Mouse (Mus musculus): ENCODE measurements around the gene Mettl1. TPM values are rescaled to one million over a fixed set of nuclear protein-coding genes. Genes with fewer than 3 reads are reported as not detected.
A peak's percentile ranks its signal among the peaks of the same experiment; 100 is the strongest.

Gene Mettl1
- polyA plus RNA-seq, 1 experiment from 2014 or later, result 58.6 TPM

DNA sequence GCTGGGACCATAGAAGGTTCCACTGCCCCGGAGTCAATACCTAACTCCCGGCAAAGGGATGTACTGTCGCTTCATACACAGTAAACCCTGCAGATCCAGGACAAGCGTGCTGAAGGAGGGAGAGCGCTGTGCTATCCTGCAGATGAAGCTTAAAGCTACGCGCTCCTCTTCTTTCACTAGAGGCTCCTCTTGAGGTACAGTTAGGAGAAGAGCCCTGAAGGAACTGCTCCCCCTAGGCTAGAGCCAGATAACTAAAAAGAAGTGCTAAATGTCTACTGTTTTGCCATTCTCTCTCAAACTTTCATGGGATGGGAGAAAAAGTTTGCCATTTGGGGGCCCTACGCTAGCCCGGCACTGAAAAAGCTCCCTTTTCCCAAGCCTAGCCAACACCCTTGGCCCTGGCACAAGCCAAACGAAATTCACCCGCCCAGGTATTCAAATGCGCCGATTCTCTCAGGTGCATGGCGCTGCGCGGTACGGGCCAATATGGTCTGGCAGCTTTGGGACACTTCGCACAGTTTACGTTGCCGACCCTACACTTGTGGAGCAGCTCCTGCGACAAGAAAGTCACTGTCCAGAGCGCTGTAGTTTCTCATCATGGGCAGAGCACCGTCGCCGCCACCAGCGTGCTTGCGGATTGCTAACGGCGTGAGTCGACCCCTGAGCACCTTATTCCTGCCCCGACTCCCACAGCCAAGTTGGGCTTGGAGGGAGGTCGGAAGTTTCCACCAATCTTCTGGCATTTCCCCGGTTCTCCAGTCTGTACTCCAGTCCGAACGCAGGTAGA, 7.6 kb downstream of the Mettl1 start:
- H3K27me3 ChIP-seq, result peaks cover 58% of the 10 kb centered on the region
- ATAC-seq (ENCODE audit: insufficient number of reproducible peaks, low FRiP score, low TSS enrichment, low read depth), result no peak
- H3K4me1 ChIP-seq, result peaks cover 33% of the 10 kb centered on the region
- WGBS, result 4% methylated on average over 35 of the region's 35 CpGs
- H3K27ac ChIP-seq, result no peak overlapping the region
- H3K36me3 ChIP-seq, result peaks cover 23% of the 10 kb centered on the region
- H3K9ac ChIP-seq, result 0 out of 2 replicates have a peak overlapping the region, but pooled peaks have one; percentile 5
- peak overlapping the region; percentile 25 for H3K4me2 ChIP-seq
- peak overlapping the region; percentile 17 for H3K4me3 ChIP-seq
- no peaks in the 10 kb centered on the region for H3K9me3 ChIP-seq

DNA sequence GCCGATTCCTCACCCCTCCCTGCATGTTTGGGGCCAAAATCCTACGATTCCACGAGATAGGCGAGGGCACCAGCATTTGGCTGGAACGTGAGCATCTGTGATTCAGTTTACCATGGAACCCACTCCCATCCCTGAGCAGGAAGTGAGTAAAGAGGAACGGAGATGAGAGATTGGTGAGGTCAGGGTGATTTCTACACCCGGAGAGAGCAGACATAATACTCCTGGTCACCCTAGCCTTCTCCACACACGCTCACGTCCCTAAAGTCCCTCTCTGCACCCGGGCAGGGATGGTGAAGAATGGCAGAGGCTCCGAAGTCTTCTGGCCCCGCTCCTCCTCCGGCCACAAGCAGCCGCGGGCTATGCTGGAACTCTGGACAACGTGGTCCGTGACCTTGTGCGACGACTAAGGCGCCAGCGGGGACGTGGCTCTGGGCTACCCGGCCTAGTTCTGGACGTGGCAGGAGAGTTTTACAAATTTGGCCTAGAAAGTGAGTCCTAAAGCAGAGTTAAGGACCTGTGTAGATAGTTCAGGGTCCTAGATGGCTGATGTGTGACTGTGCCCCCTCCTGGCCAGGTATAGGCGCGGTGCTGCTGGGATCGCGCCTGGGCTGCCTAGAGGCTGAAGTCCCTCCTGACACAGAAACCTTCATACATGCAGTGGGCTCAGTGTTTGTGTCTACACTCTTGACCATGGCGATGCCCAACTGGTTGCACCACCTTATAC, 8.3 kb downstream of the Mettl1 start:
- peaks cover 58% of the 10 kb centered on the region for H3K27me3 ChIP-seq
- H3K4me1 ChIP-seq, result peaks cover 33% of the 10 kb centered on the region
- 2% methylated on average over 29 of the region's 29 CpGs for WGBS
- H3K4me3 ChIP-seq, result peak overlapping the region; percentile 17
- peak overlapping the region; percentile 25 for H3K4me2 ChIP-seq
- H3K9me3 ChIP-seq, result no peaks in the 10 kb centered on the region
- ATAC-seq (ENCODE audit: insufficient number of reproducible peaks, low FRiP score, low TSS enrichment, low read depth), result no peak
- peaks cover 22% of the 10 kb centered on the region for H3K36me3 ChIP-seq
- H3K9ac ChIP-seq, result 0 out of 2 replicates have a peak overlapping the region, but pooled peaks have one; percentile 5
- H3K27ac ChIP-seq, result no peak overlapping the region

DNA sequence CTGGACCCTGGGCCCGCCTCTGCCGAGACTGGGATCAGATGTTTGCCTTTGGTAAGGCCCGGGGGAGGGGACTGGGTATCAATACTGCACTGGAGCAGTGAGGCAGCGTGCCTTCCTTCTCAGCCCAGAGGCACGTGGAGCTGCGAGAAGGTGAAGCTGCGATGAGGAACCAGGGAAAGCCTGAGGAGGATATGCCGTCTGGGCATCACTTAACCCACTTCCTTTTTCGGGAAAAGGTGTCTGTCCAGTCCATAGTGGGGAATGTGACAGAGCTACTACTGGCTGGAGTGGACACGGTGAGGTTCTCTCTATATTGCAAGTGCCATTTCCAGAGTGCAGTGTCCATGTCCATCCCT, 8.9 kb downstream of the Mettl1 start:
- Histone ChIP-seq H3K4me3 (peak overlapping the region; percentile 17; the same call in 1 of the 2 replicates), H3K9me3 (no peaks in the 10 kb centered on the region), H3K4me1 (peaks cover 33% of the 10 kb centered on the region), H3K4me2 (no peak overlapping the region), H3K36me3 (peaks cover 19% of the 10 kb centered on the region), H3K27me3 (peaks cover 58% of the 10 kb centered on the region), H3K27ac (no peak overlapping the region), H3K9ac (no peak overlapping the region)
- no peak for ATAC-seq (ENCODE audit: insufficient number of reproducible peaks, low FRiP score, low TSS enrichment, low read depth)
- WGBS, result 18% methylated on average over 10 of the region's 10 CpGs

DNA sequence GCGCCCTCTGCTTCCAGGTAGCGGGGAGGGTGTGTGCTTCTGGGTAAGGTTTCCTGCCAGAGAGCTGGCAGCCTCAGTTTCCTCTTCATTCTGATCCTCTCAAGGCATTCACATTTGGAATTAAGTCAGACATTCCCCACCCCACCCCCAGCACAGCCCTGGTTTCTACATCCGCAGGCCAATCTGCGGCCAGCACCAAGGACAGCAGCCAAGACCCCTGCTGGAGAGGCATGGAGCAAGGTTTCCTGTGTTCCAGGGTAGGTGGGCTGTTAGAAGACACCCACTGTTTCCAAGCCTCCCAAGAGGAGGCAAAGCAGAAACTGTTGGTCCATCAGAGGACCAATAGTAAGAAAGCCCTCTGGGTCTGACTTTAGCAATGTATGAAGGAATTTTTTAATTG, 13.4 kb downstream of the Mettl1 start:
- Histone ChIP-seq H3K4me1 (peaks cover 31% of the 10 kb centered on the region), H3K36me3 (peaks cover 32% of the 10 kb centered on the region), H3K9me3 (no peaks in the 10 kb centered on the region), H3K4me3 (no peak overlapping the region), H3K4me2 (no peak overlapping the region), H3K27me3 (peaks cover 31% of the 10 kb centered on the region), H3K27ac (no peak overlapping the region), H3K9ac (no peak overlapping the region)
- no peak for ATAC-seq (ENCODE audit: insufficient number of reproducible peaks, low FRiP score, low TSS enrichment, low read depth)
- WGBS, result 57% methylated on average over 4 of the region's 4 CpGs

DNA sequence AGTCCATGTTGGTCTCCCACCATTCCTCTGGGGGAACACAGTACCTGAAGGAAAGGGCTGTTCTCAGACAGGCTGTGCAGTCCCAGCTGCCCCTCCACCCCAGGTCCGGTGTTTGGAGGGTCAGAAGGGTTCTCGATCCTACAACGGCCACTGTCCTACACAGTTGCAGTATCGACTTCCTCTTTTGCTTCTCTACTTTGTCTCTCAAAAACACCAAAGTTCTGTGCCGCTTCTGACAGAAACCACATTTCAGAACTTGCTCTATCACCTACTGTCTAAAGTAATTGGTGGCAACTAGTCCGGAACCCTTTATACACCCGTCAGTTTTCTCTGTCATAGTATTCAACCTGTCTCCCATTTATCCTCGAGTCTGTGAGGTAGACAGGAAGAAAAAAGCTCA, 14.2 kb downstream of the Mettl1 start:
- Histone ChIP-seq H3K36me3 (peaks cover 32% of the 10 kb centered on the region), H3K9ac (no peak overlapping the region), H3K27me3 (peaks cover 26% of the 10 kb centered on the region), H3K4me1 (peaks cover 28% of the 10 kb centered on the region), H3K9me3 (no peaks in the 10 kb centered on the region), H3K4me2 (no peak overlapping the region), H3K27ac (no peak overlapping the region), H3K4me3 (no peak overlapping the region)
- 83% methylated on average over 8 of the region's 8 CpGs for WGBS
- no peak for ATAC-seq (ENCODE audit: insufficient number of reproducible peaks, low FRiP score, low TSS enrichment, low read depth)

DNA sequence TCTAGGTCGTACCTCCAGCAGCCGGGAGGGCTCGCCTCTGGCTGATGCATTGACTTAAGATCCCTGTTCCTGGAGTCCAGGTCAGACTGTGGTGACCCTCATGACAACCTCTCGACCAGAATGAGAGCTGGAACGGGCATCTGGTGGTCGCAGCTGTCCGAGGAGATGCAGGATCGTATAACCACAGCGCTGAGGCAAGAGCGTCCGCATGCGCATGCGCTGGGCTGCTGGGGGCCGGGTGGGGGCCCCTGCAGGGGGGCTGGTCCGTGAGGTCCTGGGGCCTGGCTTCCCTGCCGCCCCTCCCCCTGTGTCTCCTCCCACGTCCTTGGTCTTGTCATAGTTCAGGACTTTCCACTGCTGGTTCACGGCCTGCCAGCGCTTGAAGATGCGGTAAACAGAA, 15.3 kb downstream of the Mettl1 start:
- H3K27ac ChIP-seq, result no peak overlapping the region

DNA sequence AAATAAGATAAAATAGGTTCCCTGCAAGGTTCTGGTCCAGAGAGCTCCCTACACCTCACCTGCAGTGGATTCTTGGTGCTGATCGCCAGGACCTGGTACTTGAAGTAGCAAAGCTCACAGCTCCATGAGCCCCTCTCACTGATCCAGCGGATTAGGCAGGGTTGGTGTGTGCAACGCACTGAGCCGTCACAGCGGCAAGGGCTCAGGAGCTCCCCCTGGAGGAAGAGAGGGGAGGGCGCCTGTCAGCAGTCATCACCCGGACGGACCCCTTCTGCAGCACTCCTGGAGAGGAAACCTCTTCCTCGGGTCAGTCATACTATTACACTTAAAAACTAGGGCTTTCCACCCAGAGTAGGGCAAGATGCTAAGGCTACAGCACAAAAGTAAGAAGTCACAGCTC, 16.9 kb downstream of the Mettl1 start:
- Histone ChIP-seq H3K27ac (no peak overlapping the region), H3K4me1 (peaks cover 23% of the 10 kb centered on the region), H3K4me3 (peak overlapping the region; percentile 87), H3K9me3 (no peaks in the 10 kb centered on the region), H3K27me3 (peaks cover 16% of the 10 kb centered on the region), H3K9ac (no peak overlapping the region), H3K4me2 (peak overlapping the region; percentile 95), H3K36me3 (peaks cover 32% of the 10 kb centered on the region)
- 1% methylated on average over 9 of the region's 9 CpGs for WGBS
- ATAC-seq (ENCODE audit: insufficient number of reproducible peaks, low FRiP score, low TSS enrichment, low read depth), result no peak

More for the DNA sequence above, 15.3 kb downstream of the Mettl1 start:
- peaks cover 24% of the 10 kb centered on the region for H3K4me1 ChIP-seq
- H3K4me2 ChIP-seq, result no peak overlapping the region
- H3K9ac ChIP-seq, result no peak overlapping the region
- ATAC-seq (ENCODE audit: insufficient number of reproducible peaks, low FRiP score, low TSS enrichment, low read depth), result no peak
- WGBS, result 82% methylated on average over 20 of the region's 20 CpGs
- H3K27me3 ChIP-seq, result peaks cover 25% of the 10 kb centered on the region
- no peaks in the 10 kb centered on the region for H3K9me3 ChIP-seq
- peaks cover 32% of the 10 kb centered on the region for H3K36me3 ChIP-seq
- H3K4me3 ChIP-seq, result no peak overlapping the region

DNA sequence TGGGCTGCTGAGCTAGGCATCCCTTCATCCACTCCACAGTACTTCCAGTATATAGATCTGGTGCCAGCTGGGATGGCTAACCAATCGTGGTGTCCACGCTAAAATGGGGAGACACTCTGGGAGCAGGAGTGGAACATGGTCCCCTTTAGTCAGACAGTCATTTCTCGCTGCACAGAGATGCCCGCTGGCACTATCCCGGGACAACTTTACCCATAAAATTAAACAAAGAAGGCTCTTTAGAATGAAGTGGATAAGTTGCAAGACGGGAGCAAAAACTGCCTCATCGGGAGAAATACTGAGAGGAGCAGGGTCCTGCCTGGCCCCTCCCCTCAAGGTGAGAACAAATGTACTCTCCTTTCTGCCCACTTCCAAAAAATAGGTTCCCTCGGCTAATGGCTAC, 17.5 kb downstream of the Mettl1 start:
- peak overlapping the region; percentile 80; the same call in 1 of the 2 replicates for H3K9ac ChIP-seq
- H3K4me3 ChIP-seq, result peak overlapping the region; percentile 87
- 8% methylated on average over 8 of the region's 8 CpGs for WGBS
- peaks cover 23% of the 10 kb centered on the region for H3K4me1 ChIP-seq
- H3K9me3 ChIP-seq, result no peaks in the 10 kb centered on the region
- no peak for ATAC-seq (ENCODE audit: insufficient number of reproducible peaks, low FRiP score, low TSS enrichment, low read depth)
- H3K36me3 ChIP-seq, result peaks cover 32% of the 10 kb centered on the region
- peak overlapping the region; percentile 95 for H3K4me2 ChIP-seq
- H3K27ac ChIP-seq, result no peak overlapping the region
- peaks cover 16% of the 10 kb centered on the region for H3K27me3 ChIP-seq

DNA sequence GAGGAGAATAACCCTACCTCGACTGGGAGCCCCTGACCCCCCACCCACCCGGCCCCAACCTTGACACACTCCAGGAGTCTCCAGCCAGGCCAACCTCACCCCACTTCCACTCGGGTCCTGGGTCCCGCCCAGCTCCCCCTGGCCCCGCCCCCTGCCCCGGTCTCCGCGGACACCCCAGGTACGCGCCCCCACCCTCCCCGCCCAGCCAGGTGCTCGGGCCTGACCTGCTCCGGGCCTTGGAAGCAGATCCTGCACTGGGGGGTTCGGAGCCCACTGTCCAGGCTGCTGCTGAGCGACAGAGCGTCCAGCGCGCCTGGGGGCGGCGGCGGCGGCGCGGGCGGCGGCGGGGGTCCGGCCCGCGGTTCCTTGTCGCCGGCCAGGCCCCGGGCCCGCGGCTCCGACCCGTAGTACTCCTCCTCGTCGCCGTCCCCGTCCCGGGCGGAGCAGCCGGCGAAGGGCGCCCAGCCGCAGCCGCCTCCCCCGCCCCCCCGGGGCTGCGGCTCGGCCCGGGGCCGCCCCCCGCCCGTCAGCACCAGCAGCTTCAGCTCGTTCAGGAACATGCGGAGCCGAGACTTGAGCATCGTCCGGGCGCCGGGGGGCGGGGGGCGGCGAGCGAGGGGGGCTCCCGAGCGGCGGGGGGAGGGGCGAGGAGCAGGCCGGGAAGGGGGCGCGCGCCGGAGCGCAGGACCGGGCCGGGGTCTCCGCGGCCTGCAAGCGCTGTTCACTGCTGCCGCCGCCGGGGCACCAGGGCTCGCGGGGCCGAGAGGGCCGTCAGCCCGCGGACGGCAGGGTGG, 18.2 kb downstream of the Mettl1 start:
- H3K27me3 ChIP-seq, result peaks cover 16% of the 10 kb centered on the region
- no peak for ATAC-seq (ENCODE audit: insufficient number of reproducible peaks, low FRiP score, low TSS enrichment, low read depth)
- H3K9me3 ChIP-seq, result no peaks in the 10 kb centered on the region
- peak overlapping the region; percentile 87 for H3K4me3 ChIP-seq
- H3K4me1 ChIP-seq, result peaks cover 24% of the 10 kb centered on the region
- WGBS, result 0% methylated on average over 31 of the region's 92 CpGs
- peak overlapping the region; percentile 67 for H3K27ac ChIP-seq
- peaks cover 27% of the 10 kb centered on the region for H3K36me3 ChIP-seq
- H3K4me2 ChIP-seq, result peak overlapping the region; percentile 95
- H3K9ac ChIP-seq, result peak overlapping the region; percentile 80

DNA sequence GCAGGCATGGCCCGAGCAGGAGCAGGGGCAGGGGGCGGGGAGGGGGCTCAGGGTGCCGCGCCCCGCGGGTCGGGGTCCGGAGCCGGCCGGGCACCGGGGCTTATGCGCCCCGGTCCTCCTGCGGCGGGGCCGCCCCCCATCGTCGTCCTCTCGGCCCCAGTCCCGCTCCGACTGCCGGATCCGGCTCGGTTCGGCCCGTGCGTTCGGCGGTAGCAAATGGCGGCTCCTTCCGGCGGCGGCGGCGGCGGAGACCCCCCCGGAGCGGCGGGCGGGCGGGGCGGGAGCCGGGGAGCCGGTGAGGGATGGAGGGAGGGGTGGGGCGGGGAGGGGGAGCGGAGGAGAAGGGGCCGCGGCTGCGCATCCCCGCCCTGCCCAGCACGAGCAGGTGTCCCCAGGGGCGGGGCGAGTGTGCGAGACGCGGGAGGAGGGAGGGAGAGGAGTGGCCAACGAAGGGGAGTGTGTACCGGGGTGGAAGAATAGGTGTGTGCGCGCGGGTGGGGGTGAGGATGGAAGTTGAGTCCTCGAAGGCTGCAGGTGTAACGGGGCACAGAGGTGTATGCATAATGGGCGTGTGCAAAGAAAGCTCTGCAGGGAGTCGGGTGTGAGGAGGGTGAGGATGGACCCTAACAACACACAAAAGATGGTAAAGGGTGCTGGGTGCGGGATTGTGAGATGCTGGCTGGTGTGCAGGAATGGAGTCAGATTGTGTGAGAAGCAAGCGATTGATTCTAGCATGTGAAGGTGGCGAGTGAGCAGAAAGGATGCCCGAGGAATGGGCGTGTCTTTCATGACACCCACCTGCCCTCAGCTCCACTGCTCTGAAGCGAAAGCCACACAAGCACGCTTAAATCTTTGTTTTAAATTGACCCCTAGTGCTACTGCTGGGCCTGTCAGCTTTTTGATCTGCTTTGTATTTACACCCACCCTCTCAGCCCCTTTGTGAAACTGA, 19.0 kb downstream of the Mettl1 start, which contains the start of gene March9:
TSS of gene March9 (minus strand) at position 217 of the 949 bp plus-strand sequence.
- H3K27ac ChIP-seq, result peak within 1 kb of the TSS; percentile 67
- H3K9ac ChIP-seq, result peak within 1 kb of the TSS; percentile 80
- no peak for ATAC-seq (ENCODE audit: insufficient number of reproducible peaks, low FRiP score, low TSS enrichment, low read depth)
- peaks cover 29% of the 10 kb centered on the region for H3K36me3 ChIP-seq
- peak within 1 kb of the TSS; percentile 95 for H3K4me2 ChIP-seq
- WGBS, result under 1% methylated on average over 54 of the region's 72 CpGs
- H3K4me1 ChIP-seq, result peaks cover 33% of the 10 kb centered on the region
- peak within 1 kb of the TSS; percentile 87 for H3K4me3 ChIP-seq
- no peaks in the 10 kb centered on the region for H3K9me3 ChIP-seq
- H3K27me3 ChIP-seq, result peaks cover 16% of the 10 kb centered on the region

DNA sequence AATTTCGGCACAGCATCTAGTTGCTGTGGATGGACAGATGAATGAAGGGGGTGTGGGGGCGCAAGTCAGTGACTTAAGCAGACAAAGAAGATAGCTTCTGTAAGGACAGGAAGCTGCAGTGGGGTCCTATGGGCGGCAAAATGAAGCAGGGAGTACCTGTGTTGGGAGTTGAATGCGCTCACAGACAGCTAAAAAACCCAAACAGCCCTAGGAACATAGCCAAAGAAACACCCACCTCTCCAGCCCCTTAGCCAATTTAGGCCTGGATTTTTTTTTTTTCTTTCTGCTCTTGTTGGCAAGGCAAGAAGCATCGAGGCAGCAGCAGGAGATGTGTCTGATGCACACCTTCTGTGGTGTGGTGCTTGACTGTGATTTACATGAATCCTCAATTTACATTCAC, 19.9 kb downstream of the Mettl1 start:
- no peak overlapping the region for H3K27ac ChIP-seq

More for the DNA sequence above, 19.9 kb downstream of the Mettl1 start:
- no peak overlapping the region for H3K4me3 ChIP-seq
- H3K4me2 ChIP-seq, result no peak overlapping the region
- no peak overlapping the region for H3K9ac ChIP-seq
- H3K9me3 ChIP-seq, result no peaks in the 10 kb centered on the region
- H3K4me1 ChIP-seq, result peaks cover 36% of the 10 kb centered on the region
- ATAC-seq (ENCODE audit: insufficient number of reproducible peaks, low FRiP score, low TSS enrichment, low read depth), result no peak
- peaks cover 16% of the 10 kb centered on the region for H3K27me3 ChIP-seq
- peaks cover 30% of the 10 kb centered on the region for H3K36me3 ChIP-seq
- WGBS, result 46% methylated on average over 5 of the region's 5 CpGs
